Mouse (Mus musculus): ENCODE data around the gene Fscn2. TPM values are rescaled to one million over a fixed set of nuclear protein-coding genes. Genes with fewer than 3 reads are reported as not detected.

Gene Fscn2
- polyA plus RNA-seq (2017; shearing (Covaris generic)) = under 1 TPM; 0.16 to 0.19 TPM

GRCm38 (mm10) chr11:120361295-120361694, at the start of gene Fscn2:
TSS of gene Fscn2 (plus strand) at chr11:120361534.

GRCm38 (mm10) chr11:120347791-120348683, 13.3 kb upstream of the Fscn2 start, which contains the start of gene Actg1:
TSS of gene Actg1 (minus strand) at chr11:120348542.

GRCm38 (mm10) chr11:120378611-120379540, 17.5 kb downstream of the Fscn2 start, which contains the start of gene Faap100:
TSS of gene Faap100 (minus strand) at chr11:120378764.

Other genes with a start within 250 kb of the Fscn2 start
- 100 to 1,000 TPM; 108 to 109 TPM for gene Slc38a10, start 210.2 kb upstream of the Fscn2 start, polyA plus RNA-seq (2017; shearing (Covaris generic))
- gene Bahcc1, start 128.6 kb upstream of the Fscn2 start, polyA plus RNA-seq (2017; shearing (Covaris generic)) = 1 to 10 TPM in 1 of 2 experiments, under 1 TPM in 1; 0.11 to 2.1 TPM
- gene Actg1, start 13.0 kb upstream of the Fscn2 start, polyA plus RNA-seq (2017; shearing (Covaris generic)) = 1,000 to 10,000 TPM; 2,279 to 2,302 TPM
- 10 to 100 TPM; 24.5 to 41.1 TPM for gene Faap100, start 17.2 kb downstream of the Fscn2 start, polyA plus RNA-seq (2017; shearing (Covaris generic))
- gene Nploc4, start 76.2 kb downstream of the Fscn2 start, polyA plus RNA-seq (2017; shearing (Covaris generic)) = 10 to 100 TPM; 43.2 to 49.9 TPM
- not detected for gene Tspan10, start 81.1 kb downstream of the Fscn2 start, polyA plus RNA-seq (2017; shearing (Covaris generic))
- gene Pde6g, start 92.0 kb downstream of the Fscn2 start, polyA plus RNA-seq (2017; shearing (Covaris generic)) = 1 to 10 TPM; 1.5 to 2.0 TPM
- gene Oxld1, start 96.5 kb downstream of the Fscn2 start, polyA plus RNA-seq (2017; shearing (Covaris generic)) = 10 to 100 TPM; 12.6 to 15.7 TPM
- gene Ccdc137, start 96.6 kb downstream of the Fscn2 start, polyA plus RNA-seq (2017; shearing (Covaris generic)) = 10 to 100 TPM; 51.2 to 66.8 TPM
- 10 to 100 TPM; 27.3 to 42.6 TPM for gene Arl16, start 106.1 kb downstream of the Fscn2 start, polyA plus RNA-seq (2017; shearing (Covaris generic))
- 10 to 100 TPM; 65.5 to 81.0 TPM for gene Mrpl12, start 123.1 kb downstream of the Fscn2 start, polyA plus RNA-seq (2017; shearing (Covaris generic))
- 10 to 100 TPM in 1 of 2 experiments, 1 to 10 TPM in 1; 9.8 to 22.0 TPM for gene Slc25a10, start 130.3 kb downstream of the Fscn2 start, polyA plus RNA-seq (2017; shearing (Covaris generic))
- not detected for gene Gcgr, start 169.2 kb downstream of the Fscn2 start, polyA plus RNA-seq (2017; shearing (Covaris generic))
- 100 to 1,000 TPM; 111 to 150 TPM for gene Mcrip1, start 188.2 kb downstream of the Fscn2 start, polyA plus RNA-seq (2017; shearing (Covaris generic))
- 1 to 10 TPM in 1 of 2 experiments, under 1 TPM in 1; 0.63 to 1.8 TPM for gene Ppp1r27, start 189.6 kb downstream of the Fscn2 start, polyA plus RNA-seq (2017; shearing (Covaris generic))
- gene P4hb, start 211.7 kb downstream of the Fscn2 start, polyA plus RNA-seq (2017; shearing (Covaris generic)) = 100 to 1,000 TPM; 247 to 254 TPM
- gene Arhgdia, start 220.1 kb downstream of the Fscn2 start, polyA plus RNA-seq (2017; shearing (Covaris generic)) = 100 to 1,000 TPM; 707 to 884 TPM
- gene Alyref, start 236.8 kb downstream of the Fscn2 start, polyA plus RNA-seq (2017; shearing (Covaris generic)) = 100 to 1,000 TPM; 253 to 299 TPM
- 100 to 1,000 TPM; 116 to 144 TPM for gene Anapc11, start 236.9 kb downstream of the Fscn2 start, polyA plus RNA-seq (2017; shearing (Covaris generic))
- 1 to 10 TPM in 1 of 2 experiments, not detected in 1; 1.0 TPM for gene Npb, start 246.9 kb downstream of the Fscn2 start, polyA plus RNA-seq (2017; shearing (Covaris generic))

Measured in inflammation-experienced regulatory T-cells (primary cell).